Mouse (Mus musculus) erythroblast, embryonic 14.5 days (primary cell): ENCODE measurements around the gene Tm2d3.

ENCODE experiments used
- GATA1 ChIP-seq: IDR thresholded peaks from 2 replicates; pipeline ENCODE4 v1.6.1; 2012; ENCODE audit warnings: low read length, inconsistent platforms, mixed read lengths
- TAL1 ChIP-seq: IDR thresholded peaks from 3 replicates; pipeline ENCODE4 v1.6.1; 2012; ENCODE audit warnings: low read length, inconsistent platforms, mixed read lengths

DNA sequence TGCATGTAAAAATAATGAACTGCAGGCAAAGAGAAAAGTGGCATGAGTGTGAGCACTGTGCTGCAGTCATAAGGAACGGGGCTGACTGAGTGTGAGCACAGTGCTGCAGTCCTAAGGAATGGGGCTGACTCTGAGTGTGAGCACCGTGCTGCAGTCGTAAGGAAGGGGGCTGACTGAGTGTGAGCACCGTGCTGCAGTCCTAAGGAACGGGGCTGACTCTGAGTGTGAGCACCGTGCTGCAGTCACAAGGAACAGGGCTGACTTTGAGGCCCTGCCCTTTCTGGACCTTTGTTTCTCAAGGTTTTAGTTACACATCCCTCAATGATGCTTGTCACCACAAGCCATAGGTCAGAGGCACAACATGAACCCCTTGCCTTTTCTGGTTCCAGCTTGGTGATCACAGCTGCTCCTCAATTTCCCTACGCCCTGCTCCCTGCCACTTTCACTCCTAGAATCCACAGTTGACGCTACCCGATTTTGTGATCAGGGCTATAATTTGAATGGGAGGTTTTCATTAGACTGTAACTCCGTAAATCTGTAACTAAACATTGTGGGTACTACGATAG, 27.7 kb upstream of the Tm2d3 start:
- TF ChIP-seq GATA1 (no peak), TAL1 (no peak)
